Comparison of ENCODE assay signal across 13 mouse cellular contexts in genomic region chr3:141549661-141550060, GRCm38 (mm10).
DNase-seq lines count a peak whose midpoint lies in the region; ATAC-seq and TF ChIP-seq lines count a peak whose summit lies in the region.
"Had no signal": no experiment of that assay in that cellular context is flagged by ENCODE, and none has a peak within 500 bp of the region (broad histone marks: within the 10 kb centered on the region; RNA-seq: fewer than 3 reads in every experiment).

No protein-coding gene starts in this region.

- TF ChIP-seq POLR2A in thymus, adult 2 months (IDR thresholded peaks at IDR 0.05; ENCODE audit: control insufficient read depth, extremely low read depth, insufficient read depth, low read length, poor library complexity) = no peak

- H3K9ac ChIP-seq in embryonic facial prominence, embryonic 11.5 days (replicated peaks; ENCODE audit: low read length) = no peak overlapping the region
- H3K9ac ChIP-seq in midbrain, postnatal 0 days (replicated peaks; ENCODE audit: low read length, poor library complexity, severe bottlenecking) = no peak overlapping the region
- H3K9ac ChIP-seq: heart, embryonic 15.5 days; liver, embryonic 13.5 days had no signal

- no peaks in the 10 kb centered on the region for H3K36me3 ChIP-seq in heart, embryonic 10.5 days
- H3K36me3 ChIP-seq in embryonic facial prominence, embryonic 11.5 days (replicated peaks; ENCODE audit: control insufficient read depth, insufficient read depth, low read depth, low read length) = no peaks in the 10 kb centered on the region
- no peaks in the 10 kb centered on the region for H3K36me3 ChIP-seq in midbrain, postnatal 0 days (ENCODE audit: insufficient read depth, low read length)
- no peaks in the 10 kb centered on the region for H3K36me3 ChIP-seq in thymus, adult 2 months (ENCODE audit: control insufficient read depth, insufficient read depth, low read length)
- H3K36me3 ChIP-seq: heart, embryonic 15.5 days; liver, embryonic 13.5 days had no signal

- no peak overlapping the region for H3K4me3 ChIP-seq in heart, embryonic 10.5 days
- H3K4me3 ChIP-seq in embryonic facial prominence, embryonic 11.5 days (ENCODE audit: low read depth, low read length) = no peak overlapping the region
- no peak overlapping the region for H3K4me3 ChIP-seq in midbrain, postnatal 0 days (ENCODE audit: low read depth, low read length)
- no peak overlapping the region for H3K4me3 ChIP-seq in thymus, adult 2 months (ENCODE audit: control insufficient read depth, insufficient read depth, low read length)
- H3K4me3 ChIP-seq: heart, embryonic 15.5 days; liver, embryonic 13.5 days had no signal

- ATAC-seq in embryonic facial prominence, embryonic 11.5 days (replicated peaks; ENCODE audit: insufficient number of reproducible peaks, low FRiP score, low TSS enrichment, low read depth) = 0 out of 2 replicates have a peak, but pooled peaks have one; percentile 62
- ATAC-seq in midbrain, postnatal 0 days (ENCODE audit: low FRiP score) = no peak
- ATAC-seq: CD4-positive, CD25-positive, alpha-beta regulatory T cell, adult 4 months had no signal

- WGBS in heart, embryonic 10.5 days = 17% methylated on average over 3 of the region's 3 CpGs
- WGBS in embryonic facial prominence, embryonic 11.5 days = 17% methylated on average over 3 of the region's 3 CpGs
- 19% methylated on average over 3 of the region's 3 CpGs for WGBS in midbrain, postnatal 0 days
- WGBS in thymus, adult 2 months = 87% methylated on average over 3 of the region's 3 CpGs

- TF ChIP-seq CTCF in midbrain, postnatal 0 days (IDR thresholded peaks at IDR 0.05) = no peak
- TF ChIP-seq CTCF in thymus, adult 2 months (IDR thresholded peaks at IDR 0.05; ENCODE audit: borderline replicate concordance, control insufficient read depth, extremely low read depth, insufficient read depth, low read length, poor library complexity) = no peak

- no peaks in the 10 kb centered on the region for H3K27me3 ChIP-seq in heart, embryonic 10.5 days (ENCODE audit: insufficient read depth, poor library complexity, severe bottlenecking)
- no peaks in the 10 kb centered on the region for H3K27me3 ChIP-seq in embryonic facial prominence, embryonic 11.5 days (ENCODE audit: control insufficient read depth, insufficient read depth, low read length)
- H3K27me3 ChIP-seq in midbrain, postnatal 0 days (ENCODE audit: insufficient read depth, low read length) = no peaks in the 10 kb centered on the region
- H3K27me3 ChIP-seq in thymus, adult 2 months (ENCODE audit: control insufficient read depth, insufficient read depth, low read length) = no peaks in the 10 kb centered on the region
- H3K27me3 ChIP-seq: heart, embryonic 15.5 days; liver, embryonic 13.5 days had no signal

- no peaks in the 10 kb centered on the region for H3K9me3 ChIP-seq in heart, embryonic 10.5 days
- H3K9me3 ChIP-seq in embryonic facial prominence, embryonic 11.5 days (replicated peaks; ENCODE audit: control insufficient read depth, low read length) = no peaks in the 10 kb centered on the region
- H3K9me3 ChIP-seq in midbrain, postnatal 0 days (ENCODE audit: low read length) = no peaks in the 10 kb centered on the region
- H3K9me3 ChIP-seq: heart, embryonic 15.5 days; liver, embryonic 13.5 days had no signal

- DNase-seq in heart, embryonic 10.5 days (ENCODE audit: low spot score) = no peak
- no peak for DNase-seq in heart, postnatal 4 days
- DNase-seq in retina, postnatal 1 day = peak; percentile 55
- DNase-seq in retina, embryonic 14.5 days (ENCODE audit: low spot score) = no peak
- DNase-seq in embryonic facial prominence, embryonic 11.5 days (ENCODE audit: low spot score) = peak; percentile 52
- DNase-seq in midbrain, postnatal 0 days (ENCODE audit: low spot score) = peak; percentile 26
- DNase-seq in thymus, adult 2 months = no peak
- DNase-seq in lung, postnatal 36 days = no peak
- DNase-seq: kidney, postnatal 10 days; liver, embryonic 13.5 days; thymus, postnatal 36 days had no signal

- peaks cover 8% of the 10 kb centered on the region for H3K4me1 ChIP-seq in heart, embryonic 10.5 days
- no peaks in the 10 kb centered on the region for H3K4me1 ChIP-seq in embryonic facial prominence, embryonic 11.5 days (ENCODE audit: control insufficient read depth, insufficient read depth, low read length)
- H3K4me1 ChIP-seq in midbrain, postnatal 0 days (ENCODE audit: insufficient read depth, low read length) = no peaks in the 10 kb centered on the region
- no peaks in the 10 kb centered on the region for H3K4me1 ChIP-seq in thymus, adult 2 months (replicated peaks; ENCODE audit: control insufficient read depth, insufficient read depth, low read length)
- H3K4me1 ChIP-seq: heart, embryonic 15.5 days; liver, embryonic 13.5 days had no signal

- H3K27ac ChIP-seq in heart, embryonic 10.5 days = peak overlapping the region; percentile 52
- 0 out of 2 replicates have a peak overlapping the region, but pooled peaks have one; percentile 28 for H3K27ac ChIP-seq in embryonic facial prominence, embryonic 11.5 days (replicated peaks; ENCODE audit: low read depth, low read length)
- H3K27ac ChIP-seq in midbrain, postnatal 0 days (ENCODE audit: low read depth, low read length) = no peak overlapping the region
- no peak overlapping the region for H3K27ac ChIP-seq in thymus, adult 2 months (ENCODE audit: control insufficient read depth, insufficient read depth, low read length)
- H3K27ac ChIP-seq: heart, embryonic 15.5 days; liver, embryonic 13.5 days had no signal

- H3K4me2 ChIP-seq in embryonic facial prominence, embryonic 11.5 days (ENCODE audit: low read depth, low read length) = no peak overlapping the region
- no peak overlapping the region for H3K4me2 ChIP-seq in midbrain, postnatal 0 days (ENCODE audit: low read depth, low read length, poor library complexity, severe bottlenecking)
- H3K4me2 ChIP-seq: heart, embryonic 15.5 days; liver, embryonic 13.5 days had no signal

Comparison
In these comparisons a context has a peak if more than half of its experiments do, and no peak if none do; other contexts are left out.
1. DNase-seq: peak in retina, postnatal 1 day (single experiment), embryonic facial prominence, embryonic 11.5 days (single experiment) and midbrain, postnatal 0 days (single experiment); none in heart, embryonic 10.5 days (single experiment), heart, postnatal 4 days (single experiment), retina, embryonic 14.5 days (single experiment), thymus, adult 2 months (single experiment) and lung, postnatal 36 days (single experiment).
2. H3K27ac ChIP-seq: peak in heart, embryonic 10.5 days (single experiment) and embryonic facial prominence, embryonic 11.5 days (single experiment); none in midbrain, postnatal 0 days (single experiment) and thymus, adult 2 months (single experiment).